Mouse (Mus musculus) lung, postnatal 0 days (tissue): Measurements from ENCODE around the gene Ccdc107. TPM values are rescaled to one million over a fixed set of nuclear protein-coding genes. Genes with fewer than 3 reads are reported as not detected.
A peak's percentile ranks its signal among the peaks of the same experiment; 100 is the strongest.

Source experiments
- ATAC-seq: fragments of 200-750 bp; cut with Nextera tagmentation; 2 replicates; pipeline ENCODE4 v1.8.0; 2017; ENCODE audit warnings: moderate library complexity
- DNase-seq: peaks from one replicate; pipeline ENCODE4 v3.0.0-alpha.2; 2016; ENCODE audit warnings: low spot score
- H3K27ac ChIP-seq: fragments of 300-500 bp; sonication (generic); 2 replicates; pipeline ENCODE4 v1.5.1; 2014; ENCODE audit warnings: antibody characterized with exemption, mild to moderate bottlenecking, low read length, mixed read lengths
- H3K27me3 ChIP-seq: fragments of 300-500 bp; sonication (generic); replicated peaks from 2 replicates; pipeline ENCODE4 v1.6.1; 2014; ENCODE audit warnings: low read length, mixed read lengths; ENCODE audit not compliant: insufficient read depth
- H3K36me3 ChIP-seq: fragments of 300-500 bp; sonication (generic); 2 replicates; pipeline ENCODE4 v1.6.1; 2014; ENCODE audit warnings: low read length, mixed read lengths; ENCODE audit not compliant: insufficient read depth
- H3K4me1 ChIP-seq: fragments of 300-500 bp; sonication (generic); 2 replicates; pipeline ENCODE4 v1.6.1; 2014; ENCODE audit warnings: antibody characterized with exemption, low read depth, low read length, mixed read lengths; ENCODE audit not compliant: insufficient read depth
- H3K4me2 ChIP-seq: fragments of 300-500 bp; sonication (generic); replicated peaks from 2 replicates; pipeline ENCODE4 v1.6.1; 2014; ENCODE audit warnings: low read depth, mild to moderate bottlenecking, low read length, moderate library complexity, mixed read lengths
- H3K4me3 ChIP-seq: fragments of 300-500 bp; sonication (generic); 2 replicates; pipeline ENCODE4 v1.5.1; 2014; ENCODE audit warnings: low read depth, low read length
- H3K9ac ChIP-seq: fragments of 300-500 bp; sonication (generic); replicated peaks from 2 replicates; pipeline ENCODE4 v1.6.1; 2014; ENCODE audit warnings: low read depth, mild to moderate bottlenecking
- H3K9me3 ChIP-seq: fragments of 300-500 bp; sonication (generic); 2 replicates; pipeline ENCODE4 v1.6.1; 2016; ENCODE audit warnings: low read length, mixed read lengths
- CTCF ChIP-seq: IDR thresholded peaks from 2 replicates; pipeline ENCODE4 v1.5.1; 2016; ENCODE audit warnings: antibody characterized with exemption, mild to moderate bottlenecking
- EP300 ChIP-seq: IDR thresholded peaks from 2 replicates; pipeline ENCODE4 v1.6.1; 2016; ENCODE audit warnings: antibody characterized with exemption, mild to moderate bottlenecking, control low read depth
- WGBS: fragments of 180-500 bp; shearing (Covaris S2); extraction: QIAGEN DNeasy Blood & Tissue Kit; methylation state at CpG from one replicate; pipeline ENCODE4 v1.1.7; 2014; 5-methylcytosine and 5-hydroxymethylcytosine counted together
- polyA plus RNA-seq: library from polyadenylated mRNA; unstranded; fragments of >200 nt; fragmentation: Nextera tagmentation; extraction: Ambion mirVana; gene quantifications from 2 replicates; pipeline ENCODE4 v1.2.1, GENCODE M21; 2015

Gene Ccdc107
- polyA plus RNA-seq, 1 experiment from 2014 or later: 81.0 TPM

DNA sequence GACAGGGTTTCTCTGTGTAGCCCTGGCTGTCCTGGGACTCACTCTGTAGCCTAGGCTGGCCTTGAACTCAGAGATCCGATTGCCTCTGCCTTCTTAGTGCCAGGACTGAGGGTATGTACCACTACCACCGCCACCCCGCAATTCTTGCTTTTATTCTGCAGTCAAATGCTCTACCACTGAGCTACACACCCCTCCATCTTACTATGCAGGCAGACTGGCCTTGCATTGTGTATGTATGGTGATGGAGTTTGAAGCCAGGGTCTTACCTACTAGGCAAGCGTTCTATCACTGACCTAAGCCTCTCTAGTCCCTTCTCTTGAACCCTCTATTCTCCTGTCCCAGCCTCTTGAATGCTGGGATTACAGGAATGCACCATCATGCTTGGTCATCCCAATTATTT is 20.6 kb downstream of the Ccdc107 start:
- Histone ChIP-seq H3K27ac (no peak overlapping the region), H3K27me3 (no peaks in the 10 kb centered on the region; the same call in 1 of the 2 replicates), H3K4me1 (no peaks in the 10 kb centered on the region; the same call in 1 of the 2 replicates), H3K4me2 (no peak overlapping the region), H3K4me3 (no peak overlapping the region), H3K9me3 (no peaks in the 10 kb centered on the region), H3K36me3 (no peaks in the 10 kb centered on the region), H3K9ac (no peak overlapping the region)
- no peak for ATAC-seq
- no peak for TF ChIP-seq CTCF
- no peak for TF ChIP-seq EP300
- DNase-seq: no peak
- WGBS: 85% methylated on average over 4 of the region's 4 CpGs

DNA sequence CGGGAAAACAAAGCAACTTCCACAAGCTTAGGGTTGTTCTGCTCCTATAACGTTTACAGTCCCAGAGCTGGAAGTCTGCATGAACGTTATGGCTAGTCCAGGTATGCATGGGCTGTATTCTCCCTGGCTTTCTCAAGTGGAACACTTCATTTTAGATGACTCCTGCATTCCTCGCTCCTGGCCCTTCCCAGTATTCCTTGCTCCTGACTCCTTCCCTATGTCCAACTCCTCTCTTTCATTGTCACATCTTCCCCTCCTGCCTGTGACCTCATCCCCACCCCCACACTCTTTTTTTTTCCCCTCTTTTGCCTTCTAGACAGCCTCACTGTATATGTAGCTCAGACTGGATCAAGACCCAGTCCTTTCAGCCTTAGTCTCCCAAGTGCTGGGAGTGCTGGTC is 21.1 kb downstream of the Ccdc107 start:
- H3K9ac ChIP-seq: no peak overlapping the region
- H3K4me3 ChIP-seq: no peak overlapping the region
- no peaks in the 10 kb centered on the region for H3K4me1 ChIP-seq
- peak; percentile 50; the same call in 1 of the 2 replicates for ATAC-seq
- no peaks in the 10 kb centered on the region for H3K9me3 ChIP-seq
- H3K36me3 ChIP-seq: no peaks in the 10 kb centered on the region
- no peak for TF ChIP-seq CTCF
- no peak for TF ChIP-seq EP300
- H3K4me2 ChIP-seq: no peak overlapping the region
- no peaks in the 10 kb centered on the region; the same call in 1 of the 2 replicates for H3K27me3 ChIP-seq
- WGBS: 51% methylated on average over 4 of the region's 4 CpGs
- no peak overlapping the region for H3K27ac ChIP-seq
- no peak for DNase-seq

DNA sequence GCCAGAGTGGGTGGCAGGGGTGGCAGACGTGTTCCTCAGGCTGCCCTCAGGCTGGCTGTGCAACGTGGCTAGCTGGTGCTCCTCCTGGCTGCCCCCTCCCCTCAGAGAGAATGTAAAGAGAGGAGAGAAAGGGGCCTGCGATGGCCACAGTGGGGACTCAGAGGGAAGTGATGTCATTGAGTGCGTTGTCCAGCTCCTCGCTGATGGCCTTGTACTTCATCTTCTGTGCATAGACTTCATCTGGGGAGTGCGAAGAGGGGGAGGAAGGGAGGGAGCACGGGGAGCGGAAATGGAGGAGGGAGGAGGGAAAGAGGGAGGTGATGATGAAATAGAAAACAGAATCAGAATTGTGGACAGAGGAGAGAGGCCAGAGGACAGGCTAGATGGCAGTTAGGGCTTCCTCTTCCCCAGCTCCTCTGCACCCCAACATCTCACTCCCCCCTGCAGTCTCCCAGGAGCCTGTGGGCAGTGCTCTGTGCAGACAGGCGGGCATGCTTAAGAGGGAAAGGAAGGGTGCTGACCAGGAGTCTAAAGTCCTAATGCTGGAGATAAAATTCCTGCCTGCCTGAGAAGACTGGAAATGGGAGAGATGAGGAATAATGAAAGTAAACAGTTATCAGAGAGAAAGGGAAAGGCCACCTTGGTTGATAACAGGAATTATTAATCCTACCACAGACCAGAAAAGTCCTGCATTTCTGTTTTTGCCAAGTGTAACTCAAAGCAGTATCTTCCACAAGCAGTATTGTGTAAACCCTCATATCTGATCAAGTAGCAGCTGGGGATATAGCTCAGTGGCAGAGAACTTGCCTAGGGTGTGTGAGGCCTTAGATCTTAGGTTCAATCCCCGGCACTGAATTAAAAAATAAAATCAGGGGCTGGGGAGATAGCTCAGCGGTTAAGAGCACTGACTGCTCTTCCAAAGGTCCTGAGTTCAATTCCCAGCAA is 23.3 kb downstream of the Ccdc107 start:
- no peaks in the 10 kb centered on the region for H3K9me3 ChIP-seq
- 54% methylated on average over 11 of the region's 11 CpGs for WGBS
- no peak for TF ChIP-seq EP300
- no peak for TF ChIP-seq CTCF
- no peak overlapping the region for H3K4me3 ChIP-seq
- H3K36me3 ChIP-seq: no peaks in the 10 kb centered on the region
- ATAC-seq (no peak), DNase-seq (no peak)
- H3K4me1 ChIP-seq: no peaks in the 10 kb centered on the region
- no peak overlapping the region for H3K9ac ChIP-seq
- H3K4me2 ChIP-seq: no peak overlapping the region
- H3K27ac ChIP-seq: no peak overlapping the region
- no peaks in the 10 kb centered on the region; the same call in 1 of the 2 replicates for H3K27me3 ChIP-seq

DNA sequence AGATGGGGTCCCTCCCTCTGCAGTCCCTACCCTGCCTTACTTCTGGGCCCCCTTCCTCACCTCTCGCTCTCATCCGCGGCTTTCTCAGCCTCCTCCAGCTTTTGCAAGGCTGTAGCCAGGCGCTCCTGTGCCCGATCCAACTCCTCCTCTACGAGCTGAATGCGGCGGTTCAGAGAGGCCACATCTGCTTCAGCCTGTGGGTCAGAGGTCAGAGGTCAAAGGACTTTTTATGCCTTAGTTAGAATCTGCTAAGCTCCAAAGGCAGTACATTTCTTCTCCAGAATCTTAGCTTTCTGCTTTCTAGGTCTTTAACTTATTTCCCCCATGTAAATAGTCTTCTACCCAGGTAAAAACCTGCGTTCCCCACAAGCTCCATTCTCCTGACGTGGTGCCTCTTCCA is 26.9 kb downstream of the Ccdc107 start:
- DNase-seq: no peak
- H3K36me3 ChIP-seq: no peaks in the 10 kb centered on the region
- H3K9me3 ChIP-seq: no peaks in the 10 kb centered on the region
- H3K27me3 ChIP-seq: 0 out of 2 replicates have a peak, but pooled peaks cover 12% of the 10 kb centered on the region
- TF ChIP-seq EP300 (no peak), CTCF (no peak)
- no peak overlapping the region for H3K27ac ChIP-seq
- no peak overlapping the region for H3K4me3 ChIP-seq
- peaks cover 14% of the 10 kb centered on the region for H3K4me1 ChIP-seq
- H3K4me2 ChIP-seq: no peak overlapping the region; the same call in 1 of the 2 replicates
- WGBS: 29% methylated on average over 10 of the region's 10 CpGs
- no peak overlapping the region for H3K9ac ChIP-seq
- no peak for ATAC-seq

DNA sequence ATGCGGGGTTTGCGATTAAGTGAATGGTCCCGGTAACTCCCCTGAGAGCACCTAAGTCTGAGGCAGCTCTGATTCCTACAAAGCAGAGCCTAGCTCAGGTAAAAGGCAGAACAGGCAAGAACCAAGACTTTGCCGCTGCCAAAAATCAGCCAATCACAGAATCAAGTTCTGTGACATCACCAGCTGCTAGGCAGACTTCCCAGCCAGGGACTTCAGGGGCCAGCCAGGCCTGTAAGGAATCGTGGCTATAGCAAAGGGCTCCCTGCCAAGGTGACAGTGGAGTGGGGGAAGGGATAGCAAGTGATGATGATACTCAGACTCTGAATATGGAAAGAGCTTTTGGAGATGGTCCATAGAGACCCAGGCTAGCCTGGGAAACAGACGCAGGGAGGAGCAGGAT is 27.3 kb downstream of the Ccdc107 start:
- H3K36me3 ChIP-seq: no peaks in the 10 kb centered on the region
- H3K4me1 ChIP-seq: peaks cover 14% of the 10 kb centered on the region
- no peak overlapping the region for H3K9ac ChIP-seq
- no peak overlapping the region for H3K4me3 ChIP-seq
- no peaks in the 10 kb centered on the region for H3K9me3 ChIP-seq
- WGBS: 14% methylated on average over 6 of the region's 6 CpGs
- no peak overlapping the region for H3K27ac ChIP-seq
- DNase-seq (peak; percentile 90), ATAC-seq (peak; percentile 54)
- 0 out of 2 replicates have a peak, but pooled peaks cover 12% of the 10 kb centered on the region for H3K27me3 ChIP-seq
- no peak overlapping the region; the same call in 1 of the 2 replicates for H3K4me2 ChIP-seq
- no peak for TF ChIP-seq EP300
- TF ChIP-seq CTCF: no peak

DNA sequence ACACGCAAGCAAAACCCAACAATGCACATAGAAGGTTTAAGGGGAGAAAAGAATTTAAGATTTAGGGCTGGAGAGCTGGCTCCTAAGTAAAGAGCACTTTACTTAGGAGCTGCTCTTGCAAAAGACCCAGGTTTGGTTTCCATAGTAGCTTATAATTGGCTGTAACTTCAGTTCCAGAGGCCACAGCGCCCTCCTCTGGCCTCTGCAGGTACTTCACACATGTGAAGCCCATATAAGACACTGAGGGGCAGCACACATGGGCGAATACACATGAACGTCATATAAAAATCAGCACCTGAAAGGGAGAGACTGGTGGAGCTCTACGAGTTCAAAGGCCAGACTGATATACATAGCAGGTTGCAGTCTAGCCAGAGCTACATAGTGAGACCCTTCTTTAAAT is 35.2 kb downstream of the Ccdc107 start:
- TF ChIP-seq CTCF: peak; percentile 60
- no peak for TF ChIP-seq EP300
- H3K36me3 ChIP-seq: peaks cover 12% of the 10 kb centered on the region
- 66% methylated on average over 5 of the region's 5 CpGs for WGBS
- no peak for ATAC-seq
- H3K27me3 ChIP-seq: 0 out of 2 replicates have a peak, but pooled peaks cover 8% of the 10 kb centered on the region
- peaks cover 9% of the 10 kb centered on the region; the same call in 1 of the 2 replicates for H3K4me1 ChIP-seq
- no peaks in the 10 kb centered on the region for H3K9me3 ChIP-seq
- no peak overlapping the region for H3K4me3 ChIP-seq
- H3K4me2 ChIP-seq: no peak overlapping the region
- H3K27ac ChIP-seq: no peak overlapping the region
- no peak for DNase-seq
- no peak overlapping the region for H3K9ac ChIP-seq
